Mouse (Mus musculus) gastrocnemius, postnatal 36 days (tissue): ENCODE measurements around the gene Il21r. TPM values are rescaled to one million over a fixed set of nuclear protein-coding genes. Genes with fewer than 3 reads are reported as not detected.

Experiments used
- DNase-seq, 2 experiments: peaks; one replicate each; pipeline ENCODE4 v3.0.0; 2022
- intact Hi-C: fragments of 180-260 bp; cut with DNase I; formaldehyde crosslinking; loops from one replicate; pipeline ENCODE4 v1.15.1; 2025
- total RNA-seq, 2 experiments: library from RNA; stranded (reverse); gene quantifications; 2 replicates each; pipeline ENCODE4 v1.2.3; 2021

Il21r gene
- total RNA-seq, 2 experiments from 2014 or later, result 0.59 TPM; not detected in 1

- intact Hi-C loops, result no loop called here
- no peak for DNase-seq
Observed at GRCm38 (mm10) chr7:125599373-125599973, 3.8 kb upstream of the Il21r start.

GRCm38 (mm10) chr7:125600136-125600535 is 3.1 kb upstream of the Il21r start:
- intact Hi-C loops, result no loop called here
- no peak for DNase-seq

GRCm38 (mm10) chr7:125600612-125601279 is 2.5 kb upstream of the Il21r start:
- intact Hi-C loops, result no loop called here

GRCm38 (mm10) chr7:125601280-125601670 is 2.0 kb upstream of the Il21r start:
- intact Hi-C loops, result no loop called here
- DNase-seq, result no peak

More at GRCm38 (mm10) chr7:125600612-125601279, 2.5 kb upstream of the Il21r start:
- no peak for DNase-seq

- intact Hi-C loops, result no loop called here
- DNase-seq, result no peak
Observed at GRCm38 (mm10) chr7:125601821-125602448, 1.3 kb upstream of the Il21r start.

GRCm38 (mm10) chr7:125604362-125605319 is 1.4 kb downstream of the Il21r start:
- intact Hi-C loops, result no loop called here
- no peak for DNase-seq

GRCm38 (mm10) chr7:125605725-125606139 is 2.5 kb downstream of the Il21r start:
- intact Hi-C loops, result no loop called here
- DNase-seq, result no peak

GRCm38 (mm10) chr7:125606265-125607164 is 3.3 kb downstream of the Il21r start:
- intact Hi-C loops, result no loop called here
- DNase-seq, result no peak

GRCm38 (mm10) chr7:125607384-125608182 is 4.4 kb downstream of the Il21r start:
- intact Hi-C loops, result no loop called here
- DNase-seq, result no peak

- DNase-seq, result no peak
- intact Hi-C loops, result no loop called here
Observed at GRCm38 (mm10) chr7:125608183-125608688, 5.0 kb downstream of the Il21r start.

- intact Hi-C loops, result no loop called here
- no peak for DNase-seq
Observed at GRCm38 (mm10) chr7:125613579-125613978, 10.3 kb downstream of the Il21r start.

GRCm38 (mm10) chr7:125615453-125615852 is 12.2 kb downstream of the Il21r start:
- intact Hi-C loops, result no loop called here
- no peak for DNase-seq

GRCm38 (mm10) chr7:125618016-125618415 is 14.8 kb downstream of the Il21r start:
- DNase-seq, result no peak
- intact Hi-C loops, result no loop called here

GRCm38 (mm10) chr7:125620077-125620476 is 16.8 kb downstream of the Il21r start:
- intact Hi-C loops, result no loop called here
- no peak for DNase-seq

GRCm38 (mm10) chr7:125622741-125623685 is 19.8 kb downstream of the Il21r start:
- intact Hi-C loops, result no loop called here
- DNase-seq, result no peak

GRCm38 (mm10) chr7:125625219-125625618 is 22.0 kb downstream of the Il21r start:
- intact Hi-C loops, result no loop called here

GRCm38 (mm10) chr7:125625829-125626228 is 22.6 kb downstream of the Il21r start:
- intact Hi-C loops, result no loop called here
- DNase-seq, result no peak

More at GRCm38 (mm10) chr7:125625219-125625618, 22.0 kb downstream of the Il21r start:
- DNase-seq, result no peak
